Mouse (Mus musculus) midbrain, embryonic 11.5 days (tissue): ENCODE measurements around the gene Specc1l. TPM values are rescaled to one million over a fixed set of nuclear protein-coding genes. Genes with fewer than 3 reads are reported as not detected.

Experiments
- ATAC-seq: fragments of 200-750 bp; cut with Nextera tagmentation; 2 replicates; pipeline ENCODE4 v1.8.0; 2017; ENCODE audit warnings: moderate TSS enrichment, moderate library complexity; ENCODE audit not compliant: low FRiP score
- DNase-seq: peaks from one replicate; pipeline ENCODE4 v3.0.0; 2015; ENCODE audit warnings: low spot score; ENCODE audit errors: missing footprints
- H3K27ac ChIP-seq: fragments of 300-500 bp; sonication (generic); 2 replicates; pipeline ENCODE4 v1.5.1; 2014; ENCODE audit warnings: low read depth, low read length
- H3K27me3 ChIP-seq: fragments of 300-500 bp; sonication (generic); 2 replicates; pipeline ENCODE4 v1.6.1; 2014; ENCODE audit warnings: mild to moderate bottlenecking, low read length, moderate library complexity, mixed read lengths; ENCODE audit not compliant: control insufficient read depth, insufficient read depth
- H3K36me3 ChIP-seq: fragments of 300-500 bp; sonication (generic); 2 replicates; pipeline ENCODE4 v1.6.1; 2014; ENCODE audit warnings: mild to moderate bottlenecking, low read length, moderate library complexity, mixed read lengths; ENCODE audit not compliant: control insufficient read depth, insufficient read depth
- H3K4me1 ChIP-seq: fragments of 300-500 bp; sonication (generic); 2 replicates; pipeline ENCODE4 v1.6.1; 2014; ENCODE audit warnings: low read length; ENCODE audit not compliant: control insufficient read depth, insufficient read depth
- H3K4me2 ChIP-seq: fragments of 300-500 bp; sonication (generic); 2 replicates; pipeline ENCODE4 v1.6.1; 2014; ENCODE audit warnings: mild to moderate bottlenecking, moderate library complexity
- H3K4me3 ChIP-seq: fragments of 300-500 bp; sonication (generic); 2 replicates; pipeline ENCODE4 v1.5.1; 2014; ENCODE audit warnings: low read depth, low read length
- H3K9ac ChIP-seq: fragments of 300-500 bp; sonication (generic); 2 replicates; pipeline ENCODE4 v1.6.1; 2014; ENCODE audit warnings: low read length
- H3K9me3 ChIP-seq: fragments of 300-500 bp; sonication (generic); 2 replicates; pipeline ENCODE4 v1.6.1; 2016; ENCODE audit warnings: low read length; ENCODE audit not compliant: control insufficient read depth
- WGBS: fragments of 180-500 bp; shearing (Covaris S2); extraction: QIAGEN DNeasy Blood & Tissue Kit; methylation state at CpG from one replicate; pipeline ENCODE4 v1.1.7; 2014; 5-methylcytosine and 5-hydroxymethylcytosine counted together
- polyA plus RNA-seq: library from polyadenylated mRNA; unstranded; fragments of >200 nt; fragmentation: Nextera tagmentation; extraction: Ambion mirVana; gene quantifications from 2 replicates; pipeline ENCODE4 v1.2.1, GENCODE M21; 2014

Gene Specc1l
- polyA plus RNA-seq, 1 experiment from 2014 or later, result 23.2 TPM

DNA sequence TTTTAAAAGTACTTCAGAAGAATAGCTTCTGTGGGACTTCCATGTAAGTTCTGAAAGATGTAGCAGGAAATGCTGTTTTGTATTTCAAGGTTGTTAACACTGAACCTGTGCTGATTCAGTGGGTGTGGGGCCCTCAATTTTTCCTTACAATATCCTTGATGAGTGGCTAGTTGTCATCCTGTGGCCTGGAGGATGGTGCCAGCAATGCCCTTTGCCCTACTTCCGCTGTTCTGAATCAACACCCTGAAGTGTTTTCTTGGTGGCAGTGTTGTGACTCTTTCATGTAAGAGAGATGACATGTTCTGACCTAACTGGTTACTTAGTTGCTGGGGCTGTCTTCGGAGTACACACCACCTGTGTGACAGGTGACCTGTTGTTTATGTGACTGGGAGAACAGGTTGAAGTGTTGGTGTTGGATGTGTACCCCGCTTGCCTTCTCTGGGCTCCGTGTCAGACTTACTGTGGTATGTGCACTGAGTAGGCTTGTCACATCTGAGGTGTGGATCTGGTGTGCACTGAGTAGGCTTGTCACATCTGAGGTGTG is 20.8 kb downstream of the Specc1l start:
- H3K27me3 ChIP-seq, result no peaks in the 10 kb centered on the region
- H3K4me1 ChIP-seq, result no peaks in the 10 kb centered on the region
- H3K27ac ChIP-seq, result no peak overlapping the region
- H3K36me3 ChIP-seq, result no peaks in the 10 kb centered on the region; the same call in 1 of the 2 replicates
- no peaks in the 10 kb centered on the region for H3K9me3 ChIP-seq
- H3K4me2 ChIP-seq, result no peak overlapping the region
- DNase-seq (no peak), ATAC-seq (no peak)
- H3K9ac ChIP-seq, result no peak overlapping the region
- 97% methylated on average over 4 of the region's 4 CpGs for WGBS
- no peak overlapping the region for H3K4me3 ChIP-seq

DNA sequence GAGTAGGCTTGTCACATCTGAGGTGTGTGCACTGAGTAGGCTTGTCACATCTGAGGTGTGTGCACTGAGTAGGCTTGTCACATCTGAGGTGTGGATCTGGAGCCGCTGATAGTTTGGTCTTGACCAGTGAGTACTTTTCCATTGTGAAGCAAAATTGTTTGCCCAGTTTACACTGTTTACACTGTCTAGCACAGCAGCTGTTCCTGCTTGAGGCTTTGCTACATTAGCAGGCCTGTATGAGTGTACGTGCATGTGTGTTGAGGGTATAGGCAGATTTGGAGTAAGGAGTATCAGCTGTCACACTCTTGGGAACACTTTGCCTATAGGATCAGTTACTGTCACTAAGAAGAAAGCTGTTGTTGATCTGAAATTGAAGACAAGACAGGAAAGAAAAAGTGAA is 21.6 kb downstream of the Specc1l start:
- H3K9ac ChIP-seq, result no peak overlapping the region
- no peaks in the 10 kb centered on the region for H3K27me3 ChIP-seq
- H3K9me3 ChIP-seq, result no peaks in the 10 kb centered on the region
- ATAC-seq, result peak; percentile 38; the same call in 1 of the 2 replicates
- H3K4me2 ChIP-seq, result no peak overlapping the region
- DNase-seq, result no peak
- no peaks in the 10 kb centered on the region for H3K4me1 ChIP-seq
- H3K27ac ChIP-seq, result no peak overlapping the region
- no peaks in the 10 kb centered on the region; the same call in 1 of the 2 replicates for H3K36me3 ChIP-seq
- 85% methylated on average over 2 of the region's 2 CpGs for WGBS
- no peak overlapping the region for H3K4me3 ChIP-seq

DNA sequence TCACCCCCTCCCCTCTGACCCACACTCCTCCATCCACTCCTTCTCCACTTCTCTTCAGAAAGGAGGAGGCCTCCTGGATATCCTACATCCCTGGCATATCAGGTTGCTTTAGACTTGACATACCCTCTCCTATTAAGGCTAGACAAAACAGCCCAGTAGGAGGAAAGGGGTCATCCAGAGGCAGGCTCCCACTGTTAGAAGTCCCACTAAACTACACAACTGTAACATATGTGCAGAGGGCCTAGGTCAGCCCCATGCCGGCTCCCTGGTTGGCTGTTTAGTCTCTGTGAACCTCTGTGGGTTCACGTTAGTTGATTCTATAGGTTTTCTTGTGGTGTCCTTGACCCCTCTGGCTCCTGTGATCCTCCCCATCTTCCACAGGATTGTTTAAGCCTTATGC is 23.9 kb downstream of the Specc1l start:
- H3K4me2 ChIP-seq, result no peak overlapping the region
- 82% methylated on average over 2 of the region's 2 CpGs for WGBS
- H3K4me1 ChIP-seq, result no peaks in the 10 kb centered on the region
- no peak overlapping the region for H3K9ac ChIP-seq
- H3K27me3 ChIP-seq, result no peaks in the 10 kb centered on the region
- no peak overlapping the region for H3K4me3 ChIP-seq
- ATAC-seq, result no peak
- no peak overlapping the region for H3K27ac ChIP-seq
- no peaks in the 10 kb centered on the region; the same call in 1 of the 2 replicates for H3K36me3 ChIP-seq
- no peak for DNase-seq
- no peaks in the 10 kb centered on the region for H3K9me3 ChIP-seq

DNA sequence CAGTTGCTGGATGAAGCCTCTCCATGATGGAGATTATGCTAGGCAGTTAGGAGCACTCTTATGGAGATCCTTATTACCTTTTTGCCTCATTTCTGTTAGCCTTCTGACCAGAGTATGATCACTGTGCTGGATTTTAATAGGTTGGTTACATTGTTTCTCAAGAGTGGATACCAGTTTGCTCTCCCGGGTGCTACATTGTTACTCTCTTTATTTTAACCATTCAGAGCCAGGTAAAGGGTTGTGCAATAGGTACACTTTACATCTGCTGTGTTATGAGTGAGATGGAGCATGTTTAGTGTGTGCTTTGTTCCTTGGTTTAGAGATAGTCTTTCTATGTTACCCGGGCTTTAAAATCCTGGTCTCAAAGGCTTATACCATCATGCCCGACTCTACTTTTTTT is 24.3 kb downstream of the Specc1l start:
- no peaks in the 10 kb centered on the region for H3K27me3 ChIP-seq
- no peak for ATAC-seq
- H3K9ac ChIP-seq, result no peak overlapping the region
- 89% methylated on average over 3 of the region's 3 CpGs for WGBS
- no peak overlapping the region for H3K27ac ChIP-seq
- no peak overlapping the region for H3K4me2 ChIP-seq
- no peaks in the 10 kb centered on the region; the same call in 1 of the 2 replicates for H3K36me3 ChIP-seq
- H3K4me1 ChIP-seq, result no peaks in the 10 kb centered on the region
- no peaks in the 10 kb centered on the region for H3K9me3 ChIP-seq
- DNase-seq, result no peak
- no peak overlapping the region for H3K4me3 ChIP-seq

DNA sequence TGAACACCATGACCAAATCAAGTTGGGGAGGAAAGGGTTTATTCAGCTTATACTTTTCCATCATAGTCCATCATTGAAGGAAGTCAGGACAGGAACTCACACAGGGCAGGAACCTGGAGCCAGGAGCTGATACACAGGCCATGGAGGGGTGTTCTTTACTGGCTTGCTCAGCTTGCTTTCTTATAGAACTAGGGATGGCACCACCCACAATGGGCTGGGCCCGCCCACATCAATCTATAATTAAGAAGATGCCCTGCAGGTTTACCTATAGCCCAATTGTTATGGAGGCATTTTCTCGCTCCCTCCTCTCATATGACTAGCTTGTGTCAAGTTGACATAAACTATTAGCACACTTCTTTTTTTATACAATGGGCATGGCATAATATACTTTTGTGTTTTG is 25.3 kb downstream of the Specc1l start:
- no peaks in the 10 kb centered on the region for H3K9me3 ChIP-seq
- DNase-seq (peak; percentile 56), ATAC-seq (no peak)
- 97% methylated on average over 2 of the region's 2 CpGs for WGBS
- no peaks in the 10 kb centered on the region; the same call in 1 of the 2 replicates for H3K36me3 ChIP-seq
- H3K9ac ChIP-seq, result no peak overlapping the region
- no peak overlapping the region for H3K4me2 ChIP-seq
- no peaks in the 10 kb centered on the region for H3K4me1 ChIP-seq
- no peak overlapping the region for H3K4me3 ChIP-seq
- no peak overlapping the region for H3K27ac ChIP-seq
- no peaks in the 10 kb centered on the region for H3K27me3 ChIP-seq

DNA sequence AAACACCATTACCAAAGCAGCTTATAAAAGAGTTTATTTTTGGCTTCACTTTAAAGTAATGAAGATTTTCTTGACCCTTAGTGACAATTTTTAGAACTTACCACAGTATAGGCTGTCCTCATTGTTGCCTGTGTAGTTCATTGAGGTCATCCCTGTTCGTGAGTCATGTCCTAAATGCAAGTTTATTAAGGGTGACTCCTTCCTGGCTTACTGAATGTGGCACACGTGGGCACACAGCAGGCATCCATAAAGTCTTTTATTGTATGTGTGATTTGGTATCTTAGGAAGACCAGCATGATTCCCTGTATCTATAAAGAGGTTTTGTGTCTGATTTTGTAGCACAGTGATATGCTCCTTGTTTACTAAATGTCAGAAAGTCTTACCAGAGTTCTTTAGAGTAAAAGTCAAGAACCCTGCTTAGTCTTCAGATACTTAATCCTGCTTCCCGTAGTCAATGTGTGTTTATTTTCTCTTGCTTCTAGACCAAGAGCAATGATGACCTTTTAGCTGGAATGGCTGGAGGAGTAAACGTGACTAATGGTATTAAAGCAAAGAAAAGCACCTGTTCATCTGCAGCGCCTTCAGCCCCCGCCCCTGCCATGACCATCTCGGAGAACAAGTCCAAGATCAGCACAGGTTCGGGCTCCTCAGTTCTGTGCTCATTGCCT is 28.8 kb downstream of the Specc1l start:
- no peaks in the 10 kb centered on the region for H3K27me3 ChIP-seq
- H3K9me3 ChIP-seq, result no peaks in the 10 kb centered on the region
- no peak overlapping the region for H3K4me3 ChIP-seq
- DNase-seq (peak; percentile 53), ATAC-seq (no peak)
- no peak overlapping the region for H3K27ac ChIP-seq
- no peaks in the 10 kb centered on the region for H3K4me1 ChIP-seq
- no peak overlapping the region for H3K9ac ChIP-seq
- no peak overlapping the region for H3K4me2 ChIP-seq
- H3K36me3 ChIP-seq, result peaks cover 6% of the 10 kb centered on the region; the same call in 1 of the 2 replicates
- whole genome bisulfite sequencing, result 77% methylated on average over 8 of the region's 8 CpGs

DNA sequence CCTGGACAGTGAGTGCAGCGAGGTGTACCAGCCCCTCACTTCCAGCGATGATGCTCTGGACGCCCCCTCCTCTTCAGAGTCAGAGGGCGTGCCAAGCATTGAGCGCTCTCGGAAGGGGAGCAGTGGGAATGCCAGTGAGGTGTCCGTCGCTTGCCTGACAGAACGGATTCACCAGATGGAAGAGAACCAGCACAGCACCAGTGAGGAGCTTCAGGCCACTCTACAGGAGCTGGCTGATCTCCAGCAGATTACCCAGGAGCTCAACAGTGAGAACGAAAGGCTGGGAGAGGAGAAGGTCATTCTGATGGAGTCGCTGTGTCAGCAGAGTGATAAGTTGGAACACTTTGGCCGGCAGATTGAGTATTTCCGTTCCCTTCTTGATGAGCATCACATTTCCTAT is 33.9 kb downstream of the Specc1l start:
- no peaks in the 10 kb centered on the region for H3K9me3 ChIP-seq
- no peak for ATAC-seq
- 93% methylated on average over 13 of the region's 13 CpGs for WGBS
- peak; percentile 23 for DNase-seq
- H3K36me3 ChIP-seq, result peaks cover 19% of the 10 kb centered on the region; the same call in 1 of the 2 replicates
- H3K4me2 ChIP-seq, result no peak overlapping the region
- no peak overlapping the region for H3K27ac ChIP-seq
- no peaks in the 10 kb centered on the region for H3K4me1 ChIP-seq
- H3K27me3 ChIP-seq, result no peaks in the 10 kb centered on the region
- no peak overlapping the region for H3K9ac ChIP-seq
- H3K4me3 ChIP-seq, result no peak overlapping the region

DNA sequence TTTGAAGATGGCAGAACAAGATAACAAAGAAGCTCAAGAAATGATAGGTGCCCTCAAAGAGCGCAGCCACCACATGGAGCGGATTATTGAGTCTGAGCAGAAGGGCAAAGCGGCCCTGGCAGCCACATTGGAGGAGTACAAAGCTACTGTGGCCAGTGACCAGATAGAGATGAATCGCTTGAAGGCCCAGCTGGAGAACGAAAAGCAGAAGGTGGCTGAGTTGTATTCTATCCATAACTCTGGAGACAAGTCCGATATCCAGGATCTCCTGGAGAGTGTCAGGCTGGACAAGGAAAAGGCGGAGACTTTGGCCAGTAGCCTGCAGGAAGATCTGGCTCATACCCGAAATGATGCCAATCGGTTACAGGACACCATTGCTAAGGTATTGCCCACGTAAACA is 34.5 kb downstream of the Specc1l start:
- H3K9ac ChIP-seq, result no peak overlapping the region
- peaks cover 19% of the 10 kb centered on the region; the same call in 1 of the 2 replicates for H3K36me3 ChIP-seq
- no peak overlapping the region for H3K4me3 ChIP-seq
- DNase-seq (peak; percentile 39), ATAC-seq (no peak)
- H3K9me3 ChIP-seq, result no peaks in the 10 kb centered on the region
- H3K27me3 ChIP-seq, result no peaks in the 10 kb centered on the region
- no peak overlapping the region for H3K4me2 ChIP-seq
- no peaks in the 10 kb centered on the region for H3K4me1 ChIP-seq
- no peak overlapping the region for H3K27ac ChIP-seq
- 95% methylated on average over 10 of the region's 10 CpGs for WGBS

DNA sequence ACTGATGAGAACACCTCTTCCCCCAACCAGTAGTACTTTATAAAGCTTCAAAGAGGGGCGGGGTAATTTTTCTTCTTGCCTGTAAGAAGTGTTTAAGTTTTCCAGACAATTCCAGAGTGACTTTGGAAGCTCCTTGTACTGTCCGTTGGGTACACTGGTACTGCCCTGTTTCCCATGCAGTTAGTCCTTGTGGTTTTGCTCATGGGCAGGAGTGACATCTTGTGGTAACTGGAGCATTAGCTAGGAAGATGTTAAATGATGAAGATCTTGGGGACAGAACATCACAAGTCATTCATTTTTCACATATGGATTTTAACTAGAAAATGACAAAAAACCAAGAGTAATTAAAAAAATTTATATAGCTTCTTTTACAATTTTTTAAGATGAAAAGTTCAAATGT is 39.1 kb downstream of the Specc1l start:
- Histone ChIP-seq H3K36me3 (peaks cover 11% of the 10 kb centered on the region; the same call in 1 of the 2 replicates), H3K9ac (no peak overlapping the region), H3K4me3 (no peak overlapping the region), H3K4me1 (no peaks in the 10 kb centered on the region), H3K9me3 (no peaks in the 10 kb centered on the region), H3K27me3 (no peaks in the 10 kb centered on the region), H3K27ac (no peak overlapping the region), H3K4me2 (no peak overlapping the region)
- ATAC-seq, result no peak
- WGBS, result 73% methylated on average over 2 of the region's 2 CpGs
- DNase-seq, result no peak
